Mouse (Mus musculus): ENCODE measurements at regions not wholly inside any gene's neighbourhood (a gene's known extent, or its start where the extent isn't known, plus 50 kb on each side); places are given as distances from the start of the nearest gene placed in this dataset.

DNA sequence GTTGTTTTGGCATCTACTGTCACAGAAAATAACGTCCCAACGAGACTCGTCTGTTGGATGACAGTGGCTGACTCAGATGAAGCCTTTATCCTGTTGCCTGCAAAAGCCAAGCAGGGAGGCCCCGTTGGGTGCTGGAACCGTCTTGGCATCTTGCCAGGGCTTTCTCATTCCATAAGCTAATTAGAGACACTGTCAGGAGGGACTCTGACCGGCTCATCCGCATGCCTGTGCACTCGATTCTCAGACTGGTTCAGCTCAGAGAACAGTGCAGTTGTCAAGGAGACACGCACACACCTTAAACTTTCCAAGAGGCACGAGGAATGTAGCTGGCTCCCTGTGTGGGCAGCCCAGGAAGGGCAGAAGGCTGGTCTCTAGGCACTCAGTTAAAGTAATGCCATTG, 169.0 kb upstream of the Sulf2 start:
- H3K4me1 ChIP-seq (ENCODE audit: control insufficient read depth, insufficient read depth, low read length), result peaks cover 34% of the 10 kb centered on the region

DNA sequence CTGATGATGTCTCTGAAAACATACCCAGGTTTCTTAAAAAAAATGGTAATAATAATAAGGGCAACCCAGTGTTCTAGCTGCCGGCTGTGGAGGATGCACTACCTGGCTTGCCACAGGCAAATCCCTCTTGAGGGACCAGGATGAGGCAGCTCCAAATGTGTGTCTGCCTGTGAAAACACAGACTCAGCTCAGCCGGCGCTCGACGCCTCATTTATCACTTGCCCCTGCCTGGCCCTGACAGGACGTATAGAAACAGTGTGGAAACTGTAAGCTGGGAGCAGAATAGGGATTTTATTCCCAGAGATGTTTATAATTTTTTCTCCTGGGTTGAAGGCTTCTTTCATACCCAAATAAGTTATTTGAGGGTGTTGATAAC, 167.2 kb upstream of the Sulf2 start:
- no peak overlapping the region for H3K4me2 ChIP-seq (replicated peaks; ENCODE audit: low read depth, low read length, severe bottlenecking)
- H3K4me3 ChIP-seq (replicated peaks; ENCODE audit: low read length), result no peak overlapping the region
- peak overlapping the region; percentile 35; the same call in 1 of the 2 replicates for H3K27ac ChIP-seq (replicated peaks; ENCODE audit: low read depth, low read length)
- peaks cover 34% of the 10 kb centered on the region for H3K4me1 ChIP-seq (ENCODE audit: control insufficient read depth, insufficient read depth, low read length)
- no peak for TF ChIP-seq POLR2A (IDR thresholded peaks at IDR 0.05; ENCODE audit: borderline replicate concordance, extremely low read depth, insufficient read depth, insufficient read length)
- no peaks in the 10 kb centered on the region for H3K36me3 ChIP-seq (ENCODE audit: control insufficient read depth, insufficient read depth, low read length)
- no peak for ATAC-seq (ENCODE audit: low FRiP score, low read depth)
- 44% methylated on average over 6 of the region's 6 CpGs for WGBS
- no peak for DNase-seq (ENCODE audit: low spot score)
- no peak overlapping the region for H3K9ac ChIP-seq (ENCODE audit: low read depth, low read length, severe bottlenecking)
- H3K27me3 ChIP-seq (ENCODE audit: control insufficient read depth, insufficient read depth, low read length), result no peaks in the 10 kb centered on the region
- no peaks in the 10 kb centered on the region for H3K9me3 ChIP-seq (ENCODE audit: control insufficient read depth, low read length)

More for the DNA sequence above, 169.0 kb upstream of the Sulf2 start:
- 0 out of 2 replicates have a peak overlapping the region, but pooled peaks have one; percentile 54 for H3K27ac ChIP-seq (replicated peaks; ENCODE audit: low read depth, low read length)
- no peaks in the 10 kb centered on the region for H3K9me3 ChIP-seq (ENCODE audit: control insufficient read depth, low read length)
- H3K36me3 ChIP-seq (ENCODE audit: control insufficient read depth, insufficient read depth, low read length), result no peaks in the 10 kb centered on the region
- H3K4me3 ChIP-seq (replicated peaks; ENCODE audit: low read length), result no peak overlapping the region
- H3K9ac ChIP-seq (ENCODE audit: low read depth, low read length, severe bottlenecking), result no peak overlapping the region
- peak; percentile 84 for DNase-seq (ENCODE audit: low spot score)
- TF ChIP-seq POLR2A (IDR thresholded peaks at IDR 0.05; ENCODE audit: borderline replicate concordance, extremely low read depth, insufficient read depth, insufficient read length), result no peak
- H3K27me3 ChIP-seq (ENCODE audit: control insufficient read depth, insufficient read depth, low read length), result no peaks in the 10 kb centered on the region
- peak; percentile 48; the same call in 1 of the 2 replicates for ATAC-seq (ENCODE audit: low FRiP score, low read depth)
- H3K4me2 ChIP-seq (replicated peaks; ENCODE audit: low read depth, low read length, severe bottlenecking), result no peak overlapping the region
- WGBS, result 41% methylated on average over 10 of the region's 10 CpGs

DNA sequence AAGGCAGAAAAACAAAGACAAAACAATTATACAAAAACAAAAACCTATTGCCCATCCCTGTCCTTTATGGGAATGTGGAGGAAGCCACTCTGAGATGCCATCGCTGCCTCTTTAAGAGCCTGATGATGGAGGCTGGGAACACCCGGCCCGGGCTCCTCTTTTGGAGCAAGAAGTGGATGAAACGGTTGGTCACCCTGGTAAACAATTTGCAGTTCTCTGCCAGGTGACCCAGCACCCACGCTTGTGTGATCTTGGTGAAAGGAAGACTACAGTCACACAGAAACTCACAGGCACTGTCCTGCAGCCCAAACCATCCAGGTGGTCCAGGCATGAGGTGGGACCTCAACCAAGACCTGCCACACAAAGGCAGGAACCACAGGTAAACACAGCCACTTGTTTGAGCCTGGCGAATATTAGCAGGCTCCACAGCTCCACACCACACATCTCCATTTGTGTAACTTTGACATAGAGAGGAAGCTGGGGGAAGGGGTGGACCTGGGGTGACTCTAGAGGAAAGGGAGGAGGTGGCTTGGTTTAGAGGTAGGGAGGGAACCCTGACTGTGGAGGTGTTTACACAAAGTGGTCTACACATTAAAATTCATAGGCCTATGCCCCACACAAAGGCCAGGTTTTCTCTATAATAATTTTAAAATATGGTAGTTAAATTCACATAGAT, 166.7 kb upstream of the Sulf2 start:
- Histone ChIP-seq H3K27me3 (ENCODE audit: control insufficient read depth, insufficient read depth, low read length) (no peaks in the 10 kb centered on the region), H3K4me3 (replicated peaks; ENCODE audit: low read length) (no peak overlapping the region), H3K4me1 (ENCODE audit: control insufficient read depth, insufficient read depth, low read length) (peaks cover 34% of the 10 kb centered on the region), H3K9ac (ENCODE audit: low read depth, low read length, severe bottlenecking) (no peak overlapping the region), H3K9me3 (ENCODE audit: control insufficient read depth, low read length) (no peaks in the 10 kb centered on the region), H3K4me2 (replicated peaks; ENCODE audit: low read depth, low read length, severe bottlenecking) (no peak overlapping the region), H3K27ac (replicated peaks; ENCODE audit: low read depth, low read length) (no peak overlapping the region), H3K36me3 (ENCODE audit: control insufficient read depth, insufficient read depth, low read length) (no peaks in the 10 kb centered on the region)
- ATAC-seq (ENCODE audit: low FRiP score, low read depth) (no peak), DNase-seq (ENCODE audit: low spot score) (no peak)
- TF ChIP-seq POLR2A (IDR thresholded peaks at IDR 0.05; ENCODE audit: borderline replicate concordance, extremely low read depth, insufficient read depth, insufficient read length), result no peak
- WGBS, result 79% methylated on average over 6 of the region's 6 CpGs

DNA sequence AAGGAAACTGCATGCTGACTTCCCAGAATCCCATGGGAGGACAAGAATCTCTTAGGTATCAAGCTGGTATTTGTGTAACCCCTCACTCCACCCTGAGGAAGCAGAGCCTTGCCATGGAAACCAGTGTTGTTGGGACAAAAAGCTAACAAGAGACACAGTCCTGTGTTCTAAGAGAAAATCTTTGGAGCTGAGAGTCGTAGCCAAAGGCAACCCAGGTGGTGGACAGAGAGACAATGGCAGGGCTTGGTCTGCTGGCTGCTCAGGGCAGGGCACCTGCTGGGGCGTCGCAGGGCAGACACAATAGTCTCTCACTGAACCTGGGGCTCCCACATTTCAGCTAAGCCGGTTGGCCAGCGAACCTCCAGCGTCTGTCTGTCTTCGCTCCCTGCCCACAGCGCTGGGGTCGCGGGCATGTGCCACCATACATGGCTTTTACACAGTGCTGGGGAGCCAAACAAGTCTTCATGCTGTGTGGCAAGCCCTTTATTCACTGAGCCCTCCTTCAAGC, 161.0 kb upstream of the Sulf2 start:
- DNase-seq (ENCODE audit: low spot score) (no peak), ATAC-seq (ENCODE audit: low FRiP score, low read depth) (no peak)
- no peak overlapping the region for H3K9ac ChIP-seq (ENCODE audit: low read depth, low read length, severe bottlenecking)
- 55% methylated on average over 10 of the region's 10 CpGs for WGBS
- H3K9me3 ChIP-seq (ENCODE audit: control insufficient read depth, low read length), result no peaks in the 10 kb centered on the region
- no peak for TF ChIP-seq POLR2A (IDR thresholded peaks at IDR 0.05; ENCODE audit: borderline replicate concordance, extremely low read depth, insufficient read depth, insufficient read length)
- H3K4me1 ChIP-seq (ENCODE audit: control insufficient read depth, insufficient read depth, low read length), result peaks cover 11% of the 10 kb centered on the region; the same call in 1 of the 2 replicates
- H3K36me3 ChIP-seq (ENCODE audit: control insufficient read depth, insufficient read depth, low read length), result no peaks in the 10 kb centered on the region
- no peak overlapping the region for H3K4me3 ChIP-seq (replicated peaks; ENCODE audit: low read length)
- H3K4me2 ChIP-seq (replicated peaks; ENCODE audit: low read depth, low read length, severe bottlenecking), result no peak overlapping the region
- no peaks in the 10 kb centered on the region for H3K27me3 ChIP-seq (ENCODE audit: control insufficient read depth, insufficient read depth, low read length)
- no peak overlapping the region for H3K27ac ChIP-seq (replicated peaks; ENCODE audit: low read depth, low read length)

DNA sequence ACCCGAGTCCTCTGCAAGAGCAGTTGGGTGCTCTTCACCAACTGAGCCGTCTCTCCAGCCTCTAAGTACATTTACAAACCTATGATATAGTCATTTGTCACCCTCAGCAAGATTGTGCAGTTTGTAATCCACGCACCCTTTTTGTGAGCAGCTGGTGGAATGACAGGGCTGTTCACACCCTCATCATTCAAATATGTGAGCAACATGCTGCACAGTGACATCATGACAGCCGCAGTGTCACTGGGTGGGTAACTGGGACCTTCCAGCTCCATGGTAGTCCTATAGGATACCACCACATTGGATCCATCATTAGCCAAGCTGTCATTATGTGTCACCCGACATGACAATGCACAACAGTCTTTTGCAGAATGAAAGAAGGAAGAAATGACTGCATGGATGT, 155.0 kb upstream of the Sulf2 start:
- Histone ChIP-seq H3K4me3 (replicated peaks; ENCODE audit: low read length) (no peak overlapping the region), H3K36me3 (ENCODE audit: control insufficient read depth, insufficient read depth, low read length) (no peaks in the 10 kb centered on the region), H3K4me1 (ENCODE audit: control insufficient read depth, insufficient read depth, low read length) (peaks cover 5% of the 10 kb centered on the region; the same call in 1 of the 2 replicates), H3K9me3 (ENCODE audit: control insufficient read depth, low read length) (no peaks in the 10 kb centered on the region), H3K27ac (replicated peaks; ENCODE audit: low read depth, low read length) (no peak overlapping the region), H3K4me2 (replicated peaks; ENCODE audit: low read depth, low read length, severe bottlenecking) (no peak overlapping the region), H3K27me3 (ENCODE audit: control insufficient read depth, insufficient read depth, low read length) (no peaks in the 10 kb centered on the region), H3K9ac (ENCODE audit: low read depth, low read length, severe bottlenecking) (no peak overlapping the region)
- ATAC-seq (ENCODE audit: low FRiP score, low read depth), result no peak
- TF ChIP-seq POLR2A (IDR thresholded peaks at IDR 0.05; ENCODE audit: borderline replicate concordance, extremely low read depth, insufficient read depth, insufficient read length), result no peak
- WGBS, result 87% methylated on average over 5 of the region's 5 CpGs
- no peak for DNase-seq (ENCODE audit: low spot score)

Measured in limb, embryonic 14.5 days (tissue).